Mouse (Mus musculus) forebrain, embryonic 14.5 days (tissue): Measurements from ENCODE around the gene Myo1b. TPM values are rescaled to one million over a fixed set of nuclear protein-coding genes. Genes with fewer than 3 reads are reported as not detected.

Source experiments
- ATAC-seq: fragments of 200-750 bp; cut with Nextera tagmentation; 2 replicates; pipeline ENCODE4 v1.8.0; 2017; ENCODE audit warnings: mild to moderate bottlenecking, moderate library complexity
- DNase-seq: peaks from one replicate; pipeline ENCODE4 v3.0.0-alpha.2; 2015; ENCODE audit warnings: low spot score
- H3K27ac ChIP-seq: fragments of 300-500 bp; sonication (generic); 2 replicates; pipeline ENCODE4 v1.5.1; 2014; ENCODE audit warnings: low read depth, mild to moderate bottlenecking, control low read depth, low read length, moderate library complexity
- H3K27me3 ChIP-seq: fragments of 300-500 bp; sonication (generic); replicated peaks from 2 replicates; pipeline ENCODE4 v1.6.1; 2014; ENCODE audit warnings: low read length, control low read depth, mixed read lengths; ENCODE audit not compliant: control insufficient read depth, insufficient read depth
- H3K36me3 ChIP-seq: fragments of 300-500 bp; sonication (generic); 2 replicates; pipeline ENCODE4 v1.6.1; 2014; ENCODE audit warnings: low read length, control low read depth; ENCODE audit not compliant: control insufficient read depth, insufficient read depth
- H3K4me1 ChIP-seq: fragments of 300-500 bp; sonication (generic); 2 replicates; pipeline ENCODE4 v1.6.1; 2014; ENCODE audit warnings: antibody characterized with exemption, low read length, control low read depth; ENCODE audit not compliant: control insufficient read depth, insufficient read depth
- H3K4me2 ChIP-seq: fragments of 300-500 bp; sonication (generic); 2 replicates; pipeline ENCODE4 v1.6.1; 2014; ENCODE audit warnings: mild to moderate bottlenecking, control low read depth, low read length
- H3K4me3 ChIP-seq: fragments of 300-500 bp; sonication (generic); 2 replicates; pipeline ENCODE4 v1.5.1; 2014; ENCODE audit warnings: low read depth, low read length, control low read depth
- H3K9ac ChIP-seq: fragments of 300-500 bp; sonication (generic); 2 replicates; pipeline ENCODE4 v1.6.1; 2014; ENCODE audit warnings: mild to moderate bottlenecking, low read length, control low read depth, moderate library complexity
- H3K9me3 ChIP-seq: fragments of 300-500 bp; sonication (generic); replicated peaks from 2 replicates; pipeline ENCODE4 v1.6.1; 2016; ENCODE audit warnings: low read length, control low read depth, mixed read lengths; ENCODE audit not compliant: control insufficient read depth
- WGBS: fragments of 180-500 bp; shearing (Covaris S2); extraction: QIAGEN DNeasy Blood & Tissue Kit; methylation state at CpG from one replicate; pipeline ENCODE4 v1.1.7; 2014; 5-methylcytosine and 5-hydroxymethylcytosine counted together
- polyA plus RNA-seq: library from polyadenylated mRNA; unstranded; fragments of >200 nt; fragmentation: Nextera tagmentation; extraction: Ambion mirVana; gene quantifications from 2 replicates; pipeline ENCODE4 v1.2.1, GENCODE M21; 2014

The Myo1b gene
- polyA plus RNA-seq, 1 experiment from 2014 or later, result 78.1 TPM

DNA sequence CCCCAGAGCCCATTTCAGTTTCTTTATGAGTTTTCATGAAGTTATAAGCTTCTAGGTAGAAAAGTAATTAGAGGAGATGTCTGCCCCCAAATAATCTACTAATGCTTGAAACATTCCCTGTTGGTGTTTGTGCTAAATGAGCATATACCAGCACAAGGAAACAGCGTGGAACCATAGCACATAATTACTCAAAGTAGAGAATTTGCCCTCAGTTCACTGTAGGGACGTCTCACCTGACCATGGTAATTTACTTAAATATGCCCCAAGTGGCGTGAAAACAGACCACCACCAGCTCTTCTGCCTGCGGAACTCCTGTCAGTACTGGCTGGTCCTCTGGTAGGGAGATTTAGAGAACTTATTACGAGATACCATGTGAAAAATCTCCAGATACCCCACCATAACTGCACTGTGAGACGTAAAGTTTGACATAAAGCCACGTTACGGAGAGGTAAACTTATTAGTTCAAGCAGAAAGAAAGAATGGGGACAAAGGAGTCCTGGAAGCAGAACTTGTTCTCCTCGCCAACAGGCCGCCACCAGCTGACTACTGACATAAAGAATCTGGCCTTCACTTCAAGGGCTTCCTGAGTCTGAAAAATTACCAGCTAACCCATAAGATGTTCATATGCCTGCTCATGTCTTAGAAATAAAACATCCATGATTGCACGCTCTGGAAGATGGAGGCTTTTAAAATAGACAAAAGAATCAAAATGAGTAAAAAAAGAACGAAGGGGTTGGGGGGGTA lies 111.4 kb downstream of the Myo1b start:
- H3K27ac ChIP-seq, result no peak overlapping the region
- no peaks in the 10 kb centered on the region for H3K4me1 ChIP-seq
- ATAC-seq (no peak), DNase-seq (peak; percentile 32)
- H3K4me2 ChIP-seq, result no peak overlapping the region
- H3K4me3 ChIP-seq, result no peak overlapping the region
- no peak overlapping the region for H3K9ac ChIP-seq
- H3K36me3 ChIP-seq, result peaks cover 13% of the 10 kb centered on the region; the same call in 1 of the 2 replicates
- H3K9me3 ChIP-seq, result no peaks in the 10 kb centered on the region
- no peaks in the 10 kb centered on the region for H3K27me3 ChIP-seq
- WGBS, result 29% methylated on average over 12 of the region's 12 CpGs

GRCm38 (mm10) chr1:51798011-51798471 lies 117.8 kb downstream of the Myo1b start:
- DNase-seq (peak; percentile 42), ATAC-seq (peak; percentile 66; the same call in 1 of the 2 replicates)
- Histone ChIP-seq H3K4me3 (no peak overlapping the region), H3K4me1 (peaks cover 8% of the 10 kb centered on the region), H3K9ac (no peak overlapping the region), H3K4me2 (no peak overlapping the region), H3K9me3 (no peaks in the 10 kb centered on the region), H3K36me3 (peaks cover 31% of the 10 kb centered on the region), H3K27ac (peak overlapping the region; percentile 58; the same call in 1 of the 2 replicates), H3K27me3 (no peaks in the 10 kb centered on the region)
- 58% methylated on average over 7 of the region's 7 CpGs for WGBS

DNA sequence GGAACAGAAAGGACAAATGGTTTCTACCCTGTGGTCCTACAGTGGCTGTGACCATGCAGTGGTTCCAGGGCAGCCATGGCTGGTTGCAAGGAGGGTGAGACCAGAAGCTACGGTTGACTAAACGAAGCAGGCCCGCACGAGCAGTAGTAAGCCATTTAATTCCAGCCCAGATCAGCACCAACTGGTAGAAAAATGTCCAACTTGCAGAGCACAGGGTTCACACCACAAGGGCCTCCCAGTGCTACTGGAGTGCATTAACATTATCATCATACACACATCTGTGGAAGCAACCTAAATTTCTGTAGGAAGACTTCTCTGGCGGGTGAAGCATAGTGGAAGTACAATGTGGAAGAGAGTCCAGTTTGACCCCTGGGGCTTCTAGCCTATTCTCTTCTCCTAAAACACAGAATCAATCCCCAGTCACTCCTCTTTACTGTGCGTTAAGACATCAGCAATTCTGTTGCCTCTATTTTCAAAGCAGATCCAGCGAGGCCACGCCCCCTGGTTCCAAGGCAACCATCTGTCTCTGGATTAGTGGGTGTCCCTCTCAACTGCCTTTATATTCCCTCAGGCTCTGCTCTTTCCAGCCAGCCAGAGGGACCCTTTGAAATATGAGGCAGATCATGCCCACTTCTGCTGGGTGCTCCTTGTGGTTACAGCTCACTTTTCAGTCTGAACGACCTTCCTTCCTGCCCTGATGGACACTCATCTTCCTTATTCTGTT lies 120.1 kb downstream of the Myo1b start:
- H3K9ac ChIP-seq, result no peak overlapping the region
- peaks cover 8% of the 10 kb centered on the region for H3K4me1 ChIP-seq
- ATAC-seq, result peak; percentile 53; the same call in 1 of the 2 replicates
- H3K36me3 ChIP-seq, result peaks cover 35% of the 10 kb centered on the region
- DNase-seq, result peak; percentile 66
- 64% methylated on average over 9 of the region's 9 CpGs for WGBS
- no peak overlapping the region for H3K4me2 ChIP-seq
- H3K9me3 ChIP-seq, result no peaks in the 10 kb centered on the region
- H3K4me3 ChIP-seq, result no peak overlapping the region
- no peak overlapping the region for H3K27ac ChIP-seq
- no peaks in the 10 kb centered on the region for H3K27me3 ChIP-seq

DNA sequence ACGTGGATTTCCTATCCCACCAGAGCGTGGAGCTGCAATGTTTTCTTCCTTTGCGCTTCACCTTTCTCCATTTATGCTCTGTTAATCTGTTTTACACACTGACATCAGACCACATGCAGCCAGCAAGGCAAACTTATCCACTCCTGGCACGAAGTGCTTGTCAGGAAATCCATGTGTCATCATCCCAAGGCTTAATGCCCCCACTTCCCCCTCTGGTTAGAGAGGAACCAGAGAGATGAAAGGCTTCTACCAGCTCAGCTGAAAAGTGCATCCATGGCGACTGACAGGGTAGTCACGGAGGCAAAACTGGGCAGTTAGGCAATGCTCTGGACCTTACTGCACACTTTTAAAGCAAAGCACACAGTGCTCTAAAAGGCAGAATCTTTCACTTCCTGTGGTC lies 126.6 kb downstream of the Myo1b start:
- Histone ChIP-seq H3K4me2 (no peak overlapping the region), H3K36me3 (peaks cover 15% of the 10 kb centered on the region; the same call in 1 of the 2 replicates), H3K27ac (no peak overlapping the region; the same call in 1 of the 2 replicates)

DNA sequence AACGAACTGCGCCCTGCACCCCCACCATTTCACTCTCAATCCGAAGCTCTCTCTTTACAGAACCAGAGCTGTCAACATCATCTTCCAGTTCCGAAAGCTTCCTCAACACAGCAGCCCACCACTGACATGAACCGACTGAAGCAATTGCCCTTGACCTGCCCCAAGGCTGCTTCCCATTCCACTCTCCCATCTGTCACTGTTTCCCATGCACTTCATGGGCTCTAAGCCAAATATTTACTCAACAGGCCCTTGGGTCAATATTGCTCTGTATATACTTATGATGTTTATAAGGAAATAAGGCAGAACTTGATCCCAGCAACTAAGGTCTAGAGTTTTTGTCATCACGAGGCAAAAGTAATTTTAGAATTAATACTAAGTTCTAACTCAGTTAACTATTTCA lies 133.8 kb downstream of the Myo1b start:
- H3K36me3 ChIP-seq, result peaks cover 21% of the 10 kb centered on the region
- H3K4me1 ChIP-seq, result no peaks in the 10 kb centered on the region
- H3K27me3 ChIP-seq, result no peaks in the 10 kb centered on the region
- DNase-seq (no peak), ATAC-seq (no peak)
- no peak overlapping the region for H3K4me2 ChIP-seq
- WGBS, result 85% methylated on average over 6 of the region's 6 CpGs
- no peaks in the 10 kb centered on the region for H3K9me3 ChIP-seq
- no peak overlapping the region for H3K27ac ChIP-seq
- H3K4me3 ChIP-seq, result no peak overlapping the region
- no peak overlapping the region for H3K9ac ChIP-seq

More for the DNA sequence above, 126.6 kb downstream of the Myo1b start:
- Histone ChIP-seq H3K9ac (no peak overlapping the region), H3K27me3 (no peaks in the 10 kb centered on the region), H3K4me1 (no peaks in the 10 kb centered on the region), H3K4me3 (no peak overlapping the region), H3K9me3 (no peaks in the 10 kb centered on the region)
- DNase-seq (no peak), ATAC-seq (no peak)
- WGBS, result 73% methylated on average over 6 of the region's 6 CpGs

- H3K27ac ChIP-seq, result no peak overlapping the region
- H3K4me3 ChIP-seq, result no peak overlapping the region
- peaks cover 34% of the 10 kb centered on the region for H3K36me3 ChIP-seq
- no peak overlapping the region for H3K4me2 ChIP-seq
- ATAC-seq (no peak), DNase-seq (no peak)
- H3K9me3 ChIP-seq, result no peaks in the 10 kb centered on the region
- H3K4me1 ChIP-seq, result no peaks in the 10 kb centered on the region
- H3K9ac ChIP-seq, result no peak overlapping the region
- no peaks in the 10 kb centered on the region for H3K27me3 ChIP-seq
These were observed 135.5 kb downstream of the Myo1b start for GRCm38 (mm10) chr1:51780357-51780756.

DNA sequence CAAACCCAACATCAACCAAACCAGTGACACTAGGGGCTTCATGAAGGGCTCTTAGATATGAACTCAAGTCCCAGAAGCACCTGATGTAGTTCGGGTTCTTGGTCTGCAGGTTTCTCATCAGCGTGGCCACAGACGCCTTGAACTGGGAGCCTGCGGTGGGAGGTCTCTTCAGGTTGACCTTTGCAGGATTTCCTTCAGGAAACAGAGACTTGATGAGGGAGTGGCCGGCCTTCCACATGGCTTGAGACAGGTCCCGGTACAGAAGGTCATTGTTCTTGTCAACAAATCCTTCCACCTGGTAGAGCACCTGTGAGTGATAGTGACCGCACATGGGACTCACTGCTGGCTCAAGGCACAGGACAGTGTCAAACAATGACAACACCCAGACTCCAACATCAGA lies 137.6 kb downstream of the Myo1b start:
- Histone ChIP-seq H3K4me2 (no peak overlapping the region), H3K36me3 (peaks cover 55% of the 10 kb centered on the region), H3K27me3 (no peaks in the 10 kb centered on the region), H3K9me3 (no peaks in the 10 kb centered on the region), H3K4me1 (no peaks in the 10 kb centered on the region), H3K4me3 (no peak overlapping the region), H3K9ac (no peak overlapping the region), H3K27ac (no peak overlapping the region)
- 95% methylated on average over 7 of the region's 7 CpGs for WGBS
- no peak for ATAC-seq
- DNase-seq, result no peak

DNA sequence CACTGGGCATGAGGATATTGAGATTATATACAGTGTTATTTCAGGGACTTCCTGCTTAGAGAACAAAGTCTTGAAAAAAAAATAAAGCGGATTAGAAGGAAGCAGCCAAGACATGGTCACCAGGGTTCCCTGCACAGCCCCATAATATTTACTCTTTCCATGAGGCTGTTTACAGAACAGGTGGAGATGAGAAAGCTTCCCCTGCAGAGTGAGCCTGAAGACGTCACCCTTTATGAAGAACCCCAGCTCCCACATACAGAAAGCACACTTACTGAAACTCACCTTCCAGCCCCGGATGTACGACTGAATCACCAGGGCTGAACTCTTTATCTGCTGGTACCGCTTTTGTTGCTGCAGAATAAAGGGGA lies 145.4 kb downstream of the Myo1b start:
- WGBS, result 88% methylated on average over 5 of the region's 5 CpGs
- H3K9ac ChIP-seq, result no peak overlapping the region

More for the DNA sequence above, 145.4 kb downstream of the Myo1b start:
- Histone ChIP-seq H3K27ac (no peak overlapping the region), H3K4me1 (no peaks in the 10 kb centered on the region), H3K27me3 (no peaks in the 10 kb centered on the region), H3K4me2 (no peak overlapping the region), H3K4me3 (no peak overlapping the region), H3K9me3 (no peaks in the 10 kb centered on the region), H3K36me3 (peaks cover 77% of the 10 kb centered on the region)
- ATAC-seq, result no peak
- no peak for DNase-seq
